17 mouse cellular contexts compared by ENCODE assay signal in the genomic region with DNA sequence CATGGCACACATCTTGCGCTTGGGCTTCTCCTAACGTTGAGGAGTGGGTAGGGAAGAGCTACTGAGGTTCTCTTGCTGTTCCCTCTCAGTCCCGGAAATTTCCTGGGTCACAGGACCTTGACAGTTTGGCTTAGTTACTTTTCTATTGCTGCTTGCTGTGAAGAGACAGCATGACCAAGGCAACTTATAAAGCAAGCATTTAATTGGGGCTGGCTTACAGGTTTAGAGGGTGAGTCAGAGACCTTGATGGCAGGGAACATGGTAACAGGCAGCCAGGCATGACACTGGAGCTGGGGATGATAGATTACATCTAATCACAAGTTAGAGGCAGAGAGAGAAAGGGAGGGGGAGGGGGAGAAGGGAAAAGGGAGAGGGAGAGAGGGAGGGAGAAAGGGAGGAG. TPM values are rescaled to one million over a fixed set of nuclear protein-coding genes. Genes with fewer than 3 reads are reported as not detected.
"Had no signal": no experiment of that assay in that cellular context is flagged by ENCODE, and none has a peak within 500 bp of the region (broad histone marks: within the 10 kb centered on the region; RNA-seq: fewer than 3 reads in every experiment).

No protein-coding gene starts in this region.

- H3K9me3 ChIP-seq: liver, embryonic 13.5 days; lung, embryonic 15.5 days; midbrain, embryonic 15.5 days; neural tube, embryonic 12.5 days; stomach, embryonic 15.5 days had no signal

- H3K4me1 ChIP-seq: limb, embryonic 12.5 days; liver, embryonic 13.5 days; lung, embryonic 15.5 days; midbrain, embryonic 15.5 days; neural tube, embryonic 12.5 days had no signal

- H3K4me3 ChIP-seq: layer of hippocampus, adult 2 months; limb, embryonic 12.5 days; liver, embryonic 13.5 days; lung, embryonic 15.5 days; megakaryocyte, embryonic 14.5 days; midbrain, embryonic 15.5 days; neural tube, embryonic 12.5 days; stomach, embryonic 15.5 days had no signal

- DNase-seq: kidney, postnatal 4 days; liver; liver, embryonic 13.5 days; liver, postnatal 0 days; lung, postnatal 14 days; right cerebral cortex, postnatal 14 days; thymus, adult 2 months; thymus, postnatal 25 days had no signal

- H3K27me3 ChIP-seq: limb, embryonic 12.5 days; liver, embryonic 13.5 days; lung, embryonic 15.5 days; megakaryocyte, embryonic 14.5 days; midbrain, embryonic 15.5 days; neural tube, embryonic 12.5 days; stomach, embryonic 15.5 days had no signal

- H3K36me3 ChIP-seq: limb, embryonic 12.5 days; liver, embryonic 13.5 days; lung, embryonic 15.5 days; midbrain, embryonic 15.5 days; neural tube, embryonic 12.5 days; stomach, embryonic 15.5 days had no signal

- H3K27ac ChIP-seq: layer of hippocampus, adult 2 months; limb, embryonic 12.5 days; liver, embryonic 13.5 days; lung, embryonic 15.5 days; macrophage; midbrain, embryonic 15.5 days; neural tube, embryonic 12.5 days; stomach, embryonic 15.5 days had no signal

RNA-seq across cellular contexts. Expression of a gene that starts 44.0 kb away (rescaled TPM):
- total RNA-seq: neutrophil, adult 5-6 weeks had no signal
- polyA plus RNA-seq: macrophage had no signal
